Comparison of ENCODE assay signal across 10 mouse cellular contexts in the genomic region with DNA sequence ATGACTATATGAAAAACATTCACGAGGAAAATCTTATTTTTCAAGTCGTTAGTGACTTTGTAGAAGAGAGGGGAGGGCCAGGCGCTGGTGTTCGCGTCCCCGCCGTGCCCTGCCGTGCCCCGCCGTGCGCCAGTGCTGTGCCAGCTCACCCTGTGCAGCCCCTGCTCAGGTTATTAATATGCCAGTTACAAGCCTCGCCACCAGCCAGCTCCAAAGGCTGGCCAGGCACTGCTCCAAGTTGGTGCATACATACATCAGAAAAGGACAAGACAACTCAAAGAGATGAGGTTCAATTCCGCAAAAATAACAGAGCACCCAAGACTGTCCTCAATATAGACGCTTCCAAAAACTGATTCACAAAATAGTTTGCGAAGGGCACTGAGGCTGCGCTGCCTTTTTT. TPM values are rescaled to one million over a fixed set of nuclear protein-coding genes. Genes with fewer than 3 reads are reported as not detected.
DNase-seq lines count a peak whose midpoint lies in the region; ATAC-seq and TF ChIP-seq lines count a peak whose summit lies in the region.
"Had no signal": no experiment of that assay in that cellular context is flagged by ENCODE, and none has a peak within 500 bp of the region (broad histone marks: within the 10 kb centered on the region; RNA-seq: fewer than 3 reads in every experiment).

No protein-coding gene starts in this region.

- H3K4me1 ChIP-seq in forebrain, embryonic 10.5 days, result peaks cover 56% of the 10 kb centered on the region
- H3K4me1 ChIP-seq in forebrain, embryonic 11.5 days (replicated peaks; ENCODE audit: control insufficient read depth, insufficient read depth, low read length), result no peaks in the 10 kb centered on the region; the same call in 1 of the 2 replicates
- peaks cover 70% of the 10 kb centered on the region for H3K4me1 ChIP-seq in kidney, embryonic 15.5 days
- peaks cover 46% of the 10 kb centered on the region for H3K4me1 ChIP-seq in kidney, embryonic 16.5 days (ENCODE audit: insufficient read depth, low read length)
- peaks cover 22% of the 10 kb centered on the region; the same call in 1 of the 2 replicates for H3K4me1 ChIP-seq in lung, postnatal 0 days (ENCODE audit: insufficient read depth, low read depth, low read length)
- H3K4me1 ChIP-seq in forebrain, embryonic 13.5 days, result peaks cover 30% of the 10 kb centered on the region

- no peak for DNase-seq in forebrain, embryonic 10.5 days (ENCODE audit: extremely low spot score, low spot score)
- DNase-seq in forebrain, embryonic 11.5 days (ENCODE audit: low spot score), result no peak
- peak; percentile 54 to 61 for DNase-seq in cerebellum, postnatal 36 days
- peak; percentile 53 for DNase-seq in right cerebral cortex, adult 18-20 months
- no peak for DNase-seq in lung, postnatal 0 days (ENCODE audit: low spot score)
- DNase-seq: kidney, adult 2 months; midbrain, embryonic 14.5 days had no signal

- ATAC-seq in forebrain, embryonic 11.5 days (replicated peaks; ENCODE audit: low FRiP score), result no peak
- ATAC-seq in kidney, embryonic 15.5 days (replicated peaks; ENCODE audit: low FRiP score), result no peak
- no peak for ATAC-seq in kidney, embryonic 16.5 days (ENCODE audit: low FRiP score, low TSS enrichment)
- no peak for ATAC-seq in lung, postnatal 0 days
- no peak for ATAC-seq in forebrain, embryonic 13.5 days

- H3K9me3 ChIP-seq in forebrain, embryonic 10.5 days, result no peaks in the 10 kb centered on the region
- H3K9me3 ChIP-seq in forebrain, embryonic 11.5 days (ENCODE audit: control insufficient read depth, low read length), result no peaks in the 10 kb centered on the region
- no peaks in the 10 kb centered on the region for H3K9me3 ChIP-seq in kidney, embryonic 15.5 days (replicated peaks)
- H3K9me3 ChIP-seq in kidney, embryonic 16.5 days (ENCODE audit: low read length), result no peaks in the 10 kb centered on the region
- no peaks in the 10 kb centered on the region for H3K9me3 ChIP-seq in lung, postnatal 0 days (ENCODE audit: low read length)
- H3K9me3 ChIP-seq in forebrain, embryonic 13.5 days (replicated peaks), result no peaks in the 10 kb centered on the region

- 0 out of 2 replicates have a peak overlapping the region, but pooled peaks have one; percentile 44 for H3K27ac ChIP-seq in forebrain, embryonic 10.5 days
- no peak overlapping the region for H3K27ac ChIP-seq in forebrain, embryonic 11.5 days (ENCODE audit: low read depth, low read length)
- H3K27ac ChIP-seq in kidney, embryonic 15.5 days, result no peak overlapping the region
- no peak overlapping the region for H3K27ac ChIP-seq in kidney, embryonic 16.5 days (ENCODE audit: low read length)
- H3K27ac ChIP-seq in lung, postnatal 0 days (ENCODE audit: low read length), result no peak overlapping the region
- no peak overlapping the region for H3K27ac ChIP-seq in forebrain, embryonic 13.5 days

- H3K4me3 ChIP-seq in forebrain, embryonic 10.5 days, result no peak overlapping the region
- H3K4me3 ChIP-seq in forebrain, embryonic 11.5 days (ENCODE audit: low read depth, low read length), result no peak overlapping the region
- no peak overlapping the region for H3K4me3 ChIP-seq in kidney, embryonic 15.5 days (replicated peaks)
- H3K4me3 ChIP-seq in kidney, embryonic 16.5 days (ENCODE audit: low read length), result no peak overlapping the region
- no peak overlapping the region for H3K4me3 ChIP-seq in lung, postnatal 0 days (ENCODE audit: low read depth, low read length)
- H3K4me3 ChIP-seq in forebrain, embryonic 13.5 days, result no peak overlapping the region

- WGBS in forebrain, embryonic 10.5 days, result 92% methylated on average over 16 of the region's 16 CpGs
- 92% methylated on average over 16 of the region's 16 CpGs for WGBS in forebrain, embryonic 11.5 days
- WGBS in kidney, embryonic 15.5 days, result 93% methylated on average over 16 of the region's 16 CpGs
- WGBS in kidney, embryonic 16.5 days, result 85% methylated on average over 16 of the region's 16 CpGs
- WGBS in lung, postnatal 0 days, result 80% methylated on average over 15 of the region's 16 CpGs
- 80% methylated on average over 16 of the region's 16 CpGs for WGBS in forebrain, embryonic 13.5 days

- no peak for TF ChIP-seq CTCF in lung, postnatal 0 days (IDR thresholded peaks at IDR 0.05)

- no peak for TF ChIP-seq EP300 in lung, postnatal 0 days (IDR thresholded peaks at IDR 0.05)

- no peak overlapping the region for H3K9ac ChIP-seq in forebrain, embryonic 11.5 days (ENCODE audit: low read length)
- H3K9ac ChIP-seq in kidney, embryonic 15.5 days, result no peak overlapping the region
- no peak overlapping the region for H3K9ac ChIP-seq in kidney, embryonic 16.5 days (replicated peaks; ENCODE audit: low read length)
- no peak overlapping the region for H3K9ac ChIP-seq in lung, postnatal 0 days (replicated peaks; ENCODE audit: low read depth)
- H3K9ac ChIP-seq in forebrain, embryonic 13.5 days, result no peak overlapping the region

- no peaks in the 10 kb centered on the region for H3K27me3 ChIP-seq in forebrain, embryonic 10.5 days (ENCODE audit: poor library complexity, severe bottlenecking)
- no peaks in the 10 kb centered on the region for H3K27me3 ChIP-seq in forebrain, embryonic 11.5 days (ENCODE audit: control insufficient read depth, insufficient read depth, low read length)
- H3K27me3 ChIP-seq in kidney, embryonic 15.5 days, result no peaks in the 10 kb centered on the region
- H3K27me3 ChIP-seq in kidney, embryonic 16.5 days (ENCODE audit: insufficient read depth, low read length), result no peaks in the 10 kb centered on the region
- H3K27me3 ChIP-seq in lung, postnatal 0 days (replicated peaks; ENCODE audit: insufficient read depth, low read length), result no peaks in the 10 kb centered on the region
- no peaks in the 10 kb centered on the region for H3K27me3 ChIP-seq in forebrain, embryonic 13.5 days

- H3K36me3 ChIP-seq in forebrain, embryonic 10.5 days (replicated peaks), result no peaks in the 10 kb centered on the region
- no peaks in the 10 kb centered on the region for H3K36me3 ChIP-seq in forebrain, embryonic 11.5 days (ENCODE audit: control insufficient read depth, insufficient read depth, low read length)
- no peaks in the 10 kb centered on the region for H3K36me3 ChIP-seq in kidney, embryonic 15.5 days
- no peaks in the 10 kb centered on the region for H3K36me3 ChIP-seq in kidney, embryonic 16.5 days (ENCODE audit: insufficient read depth, low read length)
- no peaks in the 10 kb centered on the region for H3K36me3 ChIP-seq in lung, postnatal 0 days (ENCODE audit: insufficient read depth, low read length)
- H3K36me3 ChIP-seq in forebrain, embryonic 13.5 days (ENCODE audit: poor library complexity, severe bottlenecking), result no peaks in the 10 kb centered on the region

- no peak overlapping the region for H3K4me2 ChIP-seq in forebrain, embryonic 11.5 days (ENCODE audit: low read depth, low read length, severe bottlenecking)
- peak overlapping the region; percentile 14; the same call in 1 of the 2 replicates for H3K4me2 ChIP-seq in kidney, embryonic 15.5 days
- H3K4me2 ChIP-seq in kidney, embryonic 16.5 days (replicated peaks; ENCODE audit: low read depth, low read length), result no peak overlapping the region
- no peak overlapping the region for H3K4me2 ChIP-seq in lung, postnatal 0 days (replicated peaks; ENCODE audit: low read depth, low read length)
- H3K4me2 ChIP-seq in forebrain, embryonic 13.5 days, result no peak overlapping the region

RNA-seq across cellular contexts. Expression of a gene that starts 51.7 kb away (rescaled TPM):
- polyA plus RNA-seq in forebrain, embryonic 10.5 days (2016; fragmentation: Nextera tagmentation; extraction: Ambion mirVana), result 12.1 and 13.0 TPM in 2 replicates
- polyA plus RNA-seq in forebrain, embryonic 11.5 days (2014; fragmentation: Nextera tagmentation; extraction: Ambion mirVana), result 18.3 and 21.4 TPM in 2 replicates
- 14.0 and 15.4 TPM in 2 replicates for polyA plus RNA-seq in kidney, embryonic 15.5 days (2015; fragmentation: Nextera tagmentation; extraction: Ambion mirVana)
- 9.5 and 14.0 TPM in 2 replicates for polyA plus RNA-seq in kidney, embryonic 16.5 days (2015; fragmentation: Nextera tagmentation; extraction: Ambion mirVana)
- 12.5 and 13.2 TPM in 2 replicates for polyA plus RNA-seq in lung, postnatal 0 days (2015; fragmentation: Nextera tagmentation; extraction: Ambion mirVana)
- 16.8 and 18.1 TPM in 2 replicates for polyA plus RNA-seq in forebrain, embryonic 13.5 days (2015; fragmentation: Nextera tagmentation; extraction: Ambion mirVana)

Comparison
In these comparisons a context has a peak if more than half of its experiments do, and no peak if none do; other contexts are left out.
1. DNase-seq: peak in cerebellum, postnatal 36 days (2 of 2) and right cerebral cortex, adult 18-20 months (single experiment); none in forebrain, embryonic 10.5 days (single experiment), forebrain, embryonic 11.5 days (single experiment) and lung, postnatal 0 days (single experiment).